Mouse (Mus musculus) hindbrain, embryonic 10.5 days (tissue): ENCODE measurements around the gene Ggn. TPM values are rescaled to one million over a fixed set of nuclear protein-coding genes. Genes with fewer than 3 reads are reported as not detected.
"Not testable (repeated sequence)": the region's sequence is repeated elsewhere in the genome, so short reads cannot be mapped to it uniquely, and the experiment has no call there.

ENCODE experiments used
- DNase-seq: peaks from one replicate; pipeline ENCODE4 v3.0.0-alpha.2; 2017; ENCODE audit warnings: low spot score
- H3K27ac ChIP-seq: fragments of 300-500 bp; sonication (generic); 2 replicates; pipeline ENCODE4 v1.5.1; 2016; ENCODE audit warnings: mild to moderate bottlenecking, moderate library complexity
- H3K27me3 ChIP-seq: fragments of 300-500 bp; sonication (generic); 2 replicates; pipeline ENCODE4 v1.6.1; 2016; ENCODE audit warnings: mild to moderate bottlenecking; ENCODE audit not compliant: poor library complexity, insufficient read depth, severe bottlenecking
- H3K36me3 ChIP-seq: fragments of 300-500 bp; sonication (generic); 2 replicates; pipeline ENCODE4 v1.6.1; 2016; ENCODE audit warnings: mild to moderate bottlenecking, moderate library complexity
- H3K4me1 ChIP-seq: fragments of 300-500 bp; sonication (generic); replicated peaks from 2 replicates; pipeline ENCODE4 v1.6.1; 2016; ENCODE audit warnings: mild to moderate bottlenecking
- H3K4me3 ChIP-seq: fragments of 300-500 bp; sonication (generic); 2 replicates; pipeline ENCODE4 v1.5.1; 2016; ENCODE audit warnings: mild to moderate bottlenecking, moderate library complexity
- H3K9me3 ChIP-seq: fragments of 300-500 bp; sonication (generic); 2 replicates; pipeline ENCODE4 v1.6.1; 2016; ENCODE audit warnings: mild to moderate bottlenecking, moderate library complexity
- WGBS: fragments of 180-500 bp; shearing (Covaris S2); methylation state at CpG from one replicate; pipeline ENCODE4 v1.1.7; 2016; 5-methylcytosine and 5-hydroxymethylcytosine counted together
- polyA plus RNA-seq: library from polyadenylated mRNA; unstranded; fragments of >200 nt; fragmentation: Nextera tagmentation; extraction: Ambion mirVana; gene quantifications from 2 replicates; pipeline ENCODE4 v1.2.1, GENCODE M21; 2016

The Ggn gene
- polyA plus RNA-seq, 1 experiment from 2014 or later: 1.1 TPM

DNA sequence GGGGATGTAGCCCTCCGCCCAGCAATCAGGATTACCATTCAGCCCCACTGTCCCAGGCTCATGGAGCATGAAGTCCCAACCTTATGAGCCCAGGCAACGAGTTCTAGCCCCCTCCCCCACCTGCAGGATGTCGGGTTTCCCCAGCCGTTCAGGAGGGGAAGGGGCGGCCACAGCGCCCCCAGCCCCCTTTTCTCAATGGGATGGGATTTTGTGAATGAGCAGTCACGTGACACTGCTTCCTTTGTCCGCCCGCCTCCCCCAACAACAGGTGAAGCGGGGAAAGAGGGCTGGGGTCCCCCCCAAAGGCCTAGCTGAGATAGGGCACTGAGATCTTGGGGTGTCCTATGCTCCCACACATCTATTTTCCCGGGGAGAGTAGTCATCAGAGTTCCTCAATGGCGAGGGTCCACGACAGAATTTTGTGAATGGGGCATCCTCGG is 1.2 kb upstream of the Ggn start:
- under 1% methylated on average over 14 of the region's 14 CpGs for WGBS
- H3K4me3 ChIP-seq: peak overlapping the region; percentile 76
- DNase-seq: peak; percentile 65
- peaks cover 67% of the 10 kb centered on the region for H3K4me1 ChIP-seq
- H3K27ac ChIP-seq: peak overlapping the region; percentile 94
- peaks cover 20% of the 10 kb centered on the region for H3K36me3 ChIP-seq
- peaks cover 51% of the 10 kb centered on the region for H3K27me3 ChIP-seq
- no peaks in the 10 kb centered on the region for H3K9me3 ChIP-seq

GRCm38 (mm10) chr7:29169231-29170065 is 562 bp upstream of the Ggn start:
- peak overlapping the region; percentile 94 for H3K27ac ChIP-seq
- H3K27me3 ChIP-seq: peaks cover 57% of the 10 kb centered on the region
- peak; percentile 88 for DNase-seq
- H3K9me3 ChIP-seq: no peaks in the 10 kb centered on the region
- H3K4me3 ChIP-seq: peak overlapping the region; percentile 76
- 1% methylated on average over 33 of the region's 39 CpGs for WGBS
- H3K4me1 ChIP-seq: peaks cover 67% of the 10 kb centered on the region
- H3K36me3 ChIP-seq: peaks cover 25% of the 10 kb centered on the region

- peak overlapping the region; percentile 94 for H3K27ac ChIP-seq
- H3K9me3 ChIP-seq: no peaks in the 10 kb centered on the region
- peaks cover 63% of the 10 kb centered on the region for H3K27me3 ChIP-seq
- peaks cover 67% of the 10 kb centered on the region for H3K4me1 ChIP-seq
- peak; percentile 68 for DNase-seq
- H3K36me3 ChIP-seq: peaks cover 40% of the 10 kb centered on the region
- 1% methylated on average over 43 of the region's 43 CpGs for WGBS
- H3K4me3 ChIP-seq: peak overlapping the region; percentile 76
Observed at GRCm38 (mm10) chr7:29170755-29171561, 948 bp downstream of the Ggn start.

GRCm38 (mm10) chr7:29171562-29172097 is 1.6 kb downstream of the Ggn start:
- no peaks in the 10 kb centered on the region for H3K9me3 ChIP-seq
- H3K36me3 ChIP-seq: peaks cover 42% of the 10 kb centered on the region
- peaks cover 67% of the 10 kb centered on the region for H3K4me1 ChIP-seq
- DNase-seq: peak; percentile 39
- peak overlapping the region; percentile 94 for H3K27ac ChIP-seq
- H3K27me3 ChIP-seq: peaks cover 60% of the 10 kb centered on the region
- 7% methylated on average over 34 of the region's 34 CpGs for WGBS
- peak overlapping the region; percentile 76 for H3K4me3 ChIP-seq

DNA sequence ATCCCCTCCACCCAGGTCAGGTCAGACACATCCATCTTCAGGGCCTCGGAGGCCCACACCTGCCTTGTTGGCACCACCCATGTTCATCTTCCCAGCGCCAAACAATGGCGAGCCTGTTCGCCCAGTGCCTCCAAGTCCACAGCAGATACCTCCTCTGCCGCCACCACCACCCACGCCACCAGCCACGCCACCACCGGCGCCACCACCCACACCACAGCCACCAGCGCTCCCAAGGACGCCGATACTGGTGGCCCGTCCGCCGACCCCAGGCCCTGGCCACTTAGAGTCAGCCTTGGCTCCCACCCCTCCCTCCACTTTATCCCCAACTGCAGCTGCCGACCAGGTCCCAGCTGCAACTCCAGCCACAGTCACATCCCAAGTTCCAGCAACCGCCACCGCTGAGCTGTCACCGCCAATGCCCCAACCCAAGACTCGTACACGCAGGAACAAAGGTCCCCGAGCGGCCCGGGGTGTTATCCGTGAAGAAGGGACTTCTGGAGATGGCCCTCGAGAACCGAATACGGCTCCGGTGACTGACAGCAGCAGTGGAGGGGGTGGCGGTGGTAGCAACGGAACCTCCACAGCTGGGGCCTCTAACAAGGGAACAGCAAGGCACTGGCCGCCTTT is 2.5 kb downstream of the Ggn start:
- peaks cover 63% of the 10 kb centered on the region for H3K4me1 ChIP-seq
- no peaks in the 10 kb centered on the region for H3K9me3 ChIP-seq
- peaks cover 54% of the 10 kb centered on the region for H3K27me3 ChIP-seq
- WGBS: 24% methylated on average over 32 of the region's 32 CpGs
- peak overlapping the region; percentile 94; the same call in 1 of the 2 replicates for H3K27ac ChIP-seq
- peak; percentile 34 for DNase-seq
- H3K4me3 ChIP-seq: peak overlapping the region; percentile 76
- H3K36me3 ChIP-seq: peaks cover 49% of the 10 kb centered on the region

- 89% methylated on average over 4 of the region's 4 CpGs for WGBS
- Histone ChIP-seq H3K9me3 (no peaks in the 10 kb centered on the region), H3K4me1 (peaks cover 27% of the 10 kb centered on the region), H3K4me3 (no peak overlapping the region; the same call in 1 of the 2 replicates), H3K36me3 (peaks cover 54% of the 10 kb centered on the region), H3K27me3 (peaks cover 20% of the 10 kb centered on the region), H3K27ac (no peak overlapping the region)
- DNase-seq: no peak
Observed at GRCm38 (mm10) chr7:29178106-29178505, 8.1 kb downstream of the Ggn start.

DNA sequence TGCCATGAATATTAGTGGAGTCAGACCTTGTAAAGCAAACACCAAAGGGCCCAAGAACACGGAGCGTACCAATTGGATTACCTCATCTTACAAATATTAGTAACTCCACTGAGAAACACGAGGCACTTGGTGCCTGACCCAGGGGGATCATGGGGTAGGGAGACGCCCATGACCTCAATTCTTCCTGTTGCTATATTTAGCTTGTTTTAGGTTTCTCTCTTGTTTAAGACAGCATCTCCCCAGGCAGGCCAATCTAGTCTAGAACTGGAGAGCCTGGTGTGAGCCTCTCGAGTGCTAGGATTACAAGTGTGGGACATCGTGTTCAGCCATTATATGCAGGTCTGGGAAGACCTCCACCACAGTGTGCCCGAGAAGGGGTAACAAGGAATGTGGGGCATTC is 9.3 kb downstream of the Ggn start:
- Histone ChIP-seq H3K27ac (0 out of 2 replicates have a peak overlapping the region, but pooled peaks have one; percentile 93), H3K27me3 (peaks cover 8% of the 10 kb centered on the region), H3K4me1 (peaks cover 20% of the 10 kb centered on the region), H3K4me3 (peak overlapping the region; percentile 89), H3K9me3 (no peaks in the 10 kb centered on the region), H3K36me3 (peaks cover 42% of the 10 kb centered on the region)
- 62% methylated on average over 7 of the region's 7 CpGs for WGBS
- no peak for DNase-seq

- Histone ChIP-seq H3K36me3 (peaks cover 32% of the 10 kb centered on the region), H3K4me1 (peaks cover 20% of the 10 kb centered on the region), H3K4me3 (peak within 1 kb of the TSS; percentile 89), H3K9me3 (no peaks in the 10 kb centered on the region), H3K27ac (peak within 1 kb of the TSS; percentile 93), H3K27me3 (no peaks in the 10 kb centered on the region)
- WGBS: under 1% methylated on average over 62 of the region's 62 CpGs
- DNase-seq: peak; percentile 98
Observed at GRCm38 (mm10) chr7:29180077-29180853, 10.3 kb downstream of the Ggn start, which contains the start of gene Psmd8. Psmd8 (minus strand) TSS chr7:29180701.

GRCm38 (mm10) chr7:29180854-29181236 is 10.8 kb downstream of the Ggn start:
- H3K4me1 ChIP-seq: peaks cover 20% of the 10 kb centered on the region
- no peaks in the 10 kb centered on the region for H3K27me3 ChIP-seq
- H3K4me3 ChIP-seq: peak overlapping the region; percentile 89
- 41% methylated on average over 5 of the region's 5 CpGs for WGBS
- H3K27ac ChIP-seq: peak overlapping the region; percentile 93
- H3K9me3 ChIP-seq: no peaks in the 10 kb centered on the region
- H3K36me3 ChIP-seq: peaks cover 26% of the 10 kb centered on the region
- no peak for DNase-seq

DNA sequence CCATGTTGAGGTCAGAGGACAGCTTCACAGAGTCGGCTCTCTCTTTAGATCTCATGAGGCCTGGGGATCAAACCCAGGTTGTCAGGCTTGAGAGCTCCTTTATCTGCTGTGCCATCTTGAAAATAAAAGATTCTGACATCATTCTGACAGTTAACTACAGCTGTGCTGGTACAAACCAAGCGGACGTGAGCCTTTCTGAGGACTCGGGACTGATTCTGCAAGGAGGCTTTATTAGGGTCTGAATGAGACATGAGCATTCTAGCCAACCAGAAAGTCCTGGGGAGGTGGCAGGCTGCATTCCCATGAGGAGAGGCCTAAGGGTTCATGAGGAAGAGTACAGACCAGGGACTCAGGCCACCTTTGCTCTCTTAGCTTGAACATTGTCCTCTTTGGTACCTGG is 11.3 kb downstream of the Ggn start:
- peaks cover 22% of the 10 kb centered on the region for H3K36me3 ChIP-seq
- not testable (repeated sequence) for H3K9me3 ChIP-seq, H3K27me3 ChIP-seq, DNase-seq
- H3K4me3 ChIP-seq: 0 out of 2 replicates have a peak overlapping the region, but pooled peaks have one; percentile 89
- H3K4me1 ChIP-seq: peaks cover 20% of the 10 kb centered on the region
- 86% methylated on average over 4 of the region's 4 CpGs for WGBS
- H3K27ac ChIP-seq: peak overlapping the region; percentile 93

DNA sequence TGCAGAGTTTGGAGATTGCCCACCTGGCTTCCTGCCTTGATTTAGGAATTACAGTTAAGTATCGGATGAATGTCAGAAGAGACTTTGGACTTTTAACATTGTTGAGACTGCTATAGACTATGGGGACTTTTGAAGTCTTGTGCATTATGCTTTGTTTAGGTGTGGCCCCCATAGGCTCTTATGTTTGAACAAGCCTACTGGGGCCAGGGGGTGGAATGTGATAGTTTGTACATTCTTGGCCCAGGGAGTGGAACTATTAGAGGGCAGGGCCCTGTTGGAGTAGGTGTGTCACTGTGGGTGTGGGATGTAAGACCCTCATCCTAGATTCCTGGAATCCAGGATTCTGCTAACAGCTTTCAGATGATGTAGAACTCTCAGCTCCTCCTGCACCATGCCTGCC is 24.2 kb downstream of the Ggn start:
- H3K27me3 ChIP-seq, H3K36me3 ChIP-seq, DNase-seq, H3K4me3 ChIP-seq, H3K27ac ChIP-seq, H3K9me3 ChIP-seq, H3K4me1 ChIP-seq: not testable (repeated sequence)
- WGBS: 90% methylated on average over 1 of the region's 1 CpGs

DNA sequence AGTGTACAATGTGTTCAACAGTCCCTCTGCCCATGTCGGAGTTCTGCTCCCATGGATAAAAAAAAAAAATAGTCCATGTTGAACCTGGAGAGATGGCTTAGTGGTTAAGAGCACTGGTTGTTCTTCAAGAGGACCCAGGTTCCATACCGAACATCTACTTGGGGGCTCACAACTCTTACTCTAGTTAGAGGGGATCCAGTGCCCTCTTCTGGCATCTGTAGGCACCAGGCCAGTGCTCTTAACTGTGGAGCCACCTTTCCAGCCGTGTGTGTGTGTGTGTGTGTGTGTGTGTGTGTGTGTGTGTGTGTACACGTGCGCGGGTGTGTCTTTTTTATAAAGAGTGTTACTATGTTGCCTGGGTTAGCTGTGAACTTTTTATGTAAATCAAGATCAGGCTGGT is 32.6 kb downstream of the Ggn start:
- Histone ChIP-seq H3K27me3 (0 out of 2 replicates have a peak, but pooled peaks cover 2% of the 10 kb centered on the region), H3K9me3 (no peaks in the 10 kb centered on the region), H3K4me1 (no peaks in the 10 kb centered on the region), H3K27ac (no peak overlapping the region), H3K36me3 (no peaks in the 10 kb centered on the region), H3K4me3 (no peak overlapping the region)
- no peak for DNase-seq
- WGBS: 86% methylated on average over 6 of the region's 6 CpGs
